Mouse (Mus musculus): ENCODE measurements around the gene Igll1. TPM values are rescaled to one million over a fixed set of nuclear protein-coding genes. Genes with fewer than 3 reads are reported as not detected.
"Not testable (repeated sequence)": the region's sequence is repeated elsewhere in the genome, so short reads cannot be mapped to it uniquely, and the experiment has no call there.

Gene Igll1
- polyA plus RNA-seq (2017; shearing (Covaris generic)): not detected

DNA sequence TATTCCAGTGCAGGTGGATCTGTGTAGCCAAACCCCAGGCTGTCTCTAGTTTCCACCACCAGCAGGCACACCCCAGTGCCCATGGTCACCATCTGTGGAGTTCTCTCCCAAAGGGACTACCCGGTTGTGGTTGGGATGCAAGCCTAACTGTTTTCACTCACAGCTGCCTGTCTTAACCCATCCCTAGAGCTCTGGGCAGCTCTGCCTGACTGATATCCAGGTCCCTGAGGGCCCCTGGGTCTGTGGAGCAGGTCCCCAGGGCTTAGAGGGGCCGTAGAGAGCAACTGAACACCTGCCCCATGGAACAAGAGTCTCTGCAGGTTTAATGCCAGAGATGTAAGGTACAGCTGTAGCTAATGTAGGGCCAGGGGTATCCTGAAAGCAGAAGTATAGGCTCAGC is at the start of gene Igll1:
Gene Igll1 (minus strand): TSS at position 8 of the 400 bp plus-strand sequence.
- ATAC-seq: no peak

DNA sequence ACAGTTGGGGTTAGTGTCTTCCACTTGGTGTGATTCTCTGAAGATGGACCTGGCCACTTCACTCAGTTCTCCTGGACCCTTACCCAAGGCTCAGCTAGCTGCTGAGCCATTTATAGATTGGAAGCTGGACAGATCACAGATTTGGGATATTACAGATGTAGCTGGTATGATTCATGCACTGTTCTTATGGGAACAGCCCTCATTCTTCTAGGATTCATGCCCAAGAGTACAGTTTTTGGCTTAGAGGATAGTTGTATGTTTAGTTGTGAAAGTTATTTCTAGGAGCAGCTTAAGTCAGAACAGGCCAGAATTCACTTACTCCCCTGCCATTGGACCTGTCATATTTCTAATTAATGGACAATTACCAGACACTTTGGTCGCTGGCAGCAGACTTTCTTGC is 49.7 kb upstream of the Igll1 start:
- ATAC-seq: no peak

DNA sequence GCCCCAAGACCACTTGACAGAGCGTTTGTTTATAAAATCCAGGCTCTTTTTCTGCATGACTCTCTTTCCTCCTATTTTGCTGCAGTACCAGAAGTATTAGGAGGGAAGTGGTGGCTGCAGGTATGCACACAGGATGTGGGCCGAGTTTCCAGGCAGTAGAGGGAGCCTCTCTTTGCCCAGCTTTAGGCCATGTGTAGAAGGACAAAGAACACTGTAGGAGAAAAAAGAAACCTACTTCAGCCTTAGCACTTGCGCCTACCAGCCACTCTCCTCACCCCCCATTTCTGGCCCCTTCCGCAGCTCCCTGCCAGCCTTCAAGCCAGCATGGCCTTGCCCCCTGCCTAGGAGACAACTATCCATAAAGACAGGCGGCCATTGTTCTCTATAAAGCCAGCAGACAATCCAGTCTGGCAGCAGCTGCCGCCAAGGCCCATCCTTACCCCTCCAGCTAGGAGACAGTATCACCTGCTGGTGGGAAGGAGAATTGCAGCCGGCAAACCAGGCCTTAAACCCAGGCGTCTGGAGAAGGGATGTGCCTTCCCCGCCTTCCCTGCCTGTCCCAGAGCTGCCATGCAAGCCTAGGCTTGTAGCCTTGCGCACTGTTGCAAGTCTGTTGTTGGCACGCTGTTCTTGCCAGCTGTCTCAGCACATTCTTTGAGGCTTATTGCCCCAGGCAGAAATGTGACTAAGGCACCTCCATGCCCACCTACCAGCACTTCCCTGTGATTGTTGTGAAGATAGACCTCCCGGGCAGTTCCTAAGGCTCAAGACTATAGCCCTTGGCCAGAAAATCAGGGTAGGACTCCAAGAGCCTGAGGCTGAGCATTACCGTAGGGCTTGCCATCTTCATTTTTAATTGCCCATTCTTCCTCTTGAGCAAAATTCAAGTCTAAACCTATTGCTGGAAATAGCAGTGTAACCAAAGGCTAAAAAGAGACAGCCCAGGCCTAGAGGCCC is 48.1 kb upstream of the Igll1 start:
- ATAC-seq: peak; percentile 97

DNA sequence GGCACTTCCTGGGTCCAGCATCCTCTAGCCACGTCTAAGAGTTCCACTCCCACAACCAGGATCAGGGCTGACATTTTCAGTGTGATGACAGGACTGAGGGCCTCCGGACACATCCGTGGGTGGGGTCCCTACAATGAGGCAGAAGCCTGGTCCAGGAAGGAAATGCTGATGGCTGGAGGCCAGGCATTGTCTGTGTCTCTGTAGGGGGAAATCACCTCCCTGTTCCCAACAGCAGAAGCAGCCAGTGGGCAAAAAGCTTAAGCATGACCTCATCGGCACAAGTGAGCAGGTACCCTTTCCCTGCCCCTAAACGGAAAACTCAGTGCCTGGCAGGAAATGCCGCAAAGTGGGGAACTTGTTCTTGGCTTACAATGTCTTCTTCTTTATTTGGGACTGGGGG is 44.0 kb upstream of the Igll1 start:
- no peak for ATAC-seq

- ATAC-seq: no peak
Measured at GRCm38 (mm10) chr16:16903188-16903587, 39.4 kb upstream of the Igll1 start.

DNA sequence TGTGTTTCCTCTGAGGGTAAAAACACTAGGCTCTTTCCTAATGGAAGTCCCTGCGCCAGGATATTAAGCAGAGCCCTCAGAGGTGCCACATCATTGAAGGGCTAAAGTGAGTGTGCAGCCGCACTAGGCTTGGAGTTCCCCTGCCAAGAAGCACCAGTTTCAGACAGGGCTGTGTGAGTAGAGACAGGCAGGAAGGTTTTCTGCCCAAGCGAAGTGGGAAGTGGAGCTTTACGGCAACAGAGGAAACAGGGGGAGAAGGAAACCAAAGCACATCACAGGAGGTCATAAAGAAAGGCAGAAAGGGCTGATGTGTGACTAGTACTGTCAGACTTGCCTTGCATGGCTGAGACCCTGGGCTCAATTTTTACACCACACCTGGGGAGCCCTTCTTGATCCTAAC is 38.5 kb upstream of the Igll1 start:
- ATAC-seq: no peak

DNA sequence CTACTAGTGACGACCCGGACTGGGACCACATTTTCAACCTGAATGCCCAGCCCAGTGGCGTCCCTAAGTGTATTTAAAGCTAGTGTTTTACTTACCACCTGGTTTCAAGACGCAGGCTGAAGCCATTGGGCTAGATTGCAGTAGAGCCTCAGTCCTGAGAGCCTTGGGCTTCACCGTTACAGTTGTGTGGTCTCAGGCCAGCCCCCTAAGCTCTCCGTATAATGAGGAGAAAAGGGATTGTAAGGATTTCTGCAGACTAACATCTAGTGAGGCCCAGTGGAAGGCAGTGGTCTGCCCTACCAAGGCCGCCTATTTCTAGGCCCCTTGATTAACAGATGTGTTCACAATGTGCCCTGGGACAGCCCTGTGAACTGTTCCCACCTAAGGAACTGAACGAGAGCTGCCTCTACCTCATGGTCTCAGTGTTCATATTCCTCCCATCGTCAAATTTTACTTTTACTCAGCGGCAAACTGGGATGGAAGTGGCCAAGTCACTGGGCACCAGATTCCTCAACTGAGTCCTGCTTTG is 33.3 kb upstream of the Igll1 start:
- ATAC-seq: no peak

- peak; percentile 97 for ATAC-seq
Measured at GRCm38 (mm10) chr16:16896382-16897055, 32.7 kb upstream of the Igll1 start, which contains the start of gene Ppm1f. TSS of gene Ppm1f (plus strand) at chr16:16896469.

DNA sequence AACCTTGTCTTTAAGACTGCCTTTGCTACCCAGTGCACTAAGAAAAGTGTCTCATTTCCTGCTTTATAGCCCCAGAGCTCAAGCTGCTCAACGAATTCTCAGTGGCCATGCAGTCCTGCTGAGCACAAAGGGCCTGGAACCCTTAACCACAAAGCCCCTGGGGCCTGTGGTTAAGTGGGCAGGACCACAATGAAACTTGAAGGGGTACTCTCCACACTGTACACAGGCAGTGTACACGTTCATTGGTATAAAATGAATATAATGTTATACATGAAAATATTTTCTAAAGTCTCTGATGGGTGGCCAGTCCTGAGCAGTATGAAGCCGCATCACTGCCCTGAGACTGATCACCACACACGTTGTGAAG is 32.2 kb upstream of the Igll1 start:
- peak; percentile 16 for ATAC-seq

DNA sequence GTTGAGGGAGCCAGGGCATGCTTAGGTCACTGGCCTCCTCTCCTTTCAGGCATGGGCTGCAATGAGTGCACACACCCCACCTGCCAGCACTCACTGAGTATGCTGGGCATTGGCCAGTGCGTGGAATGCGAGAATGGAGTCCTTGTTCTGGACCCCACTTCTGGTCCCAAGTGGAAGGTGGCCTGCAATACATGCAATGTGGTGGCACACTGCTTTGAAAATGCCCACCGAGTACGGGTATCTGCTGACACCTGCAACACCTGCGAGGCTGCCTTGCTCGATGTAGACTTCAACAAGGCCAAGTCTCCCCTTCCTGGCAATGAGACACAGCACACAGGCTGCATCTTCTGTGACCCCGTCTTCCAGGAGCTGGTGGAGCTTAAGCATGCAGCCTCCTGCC is 28.6 kb upstream of the Igll1 start:
- no peak for ATAC-seq

DNA sequence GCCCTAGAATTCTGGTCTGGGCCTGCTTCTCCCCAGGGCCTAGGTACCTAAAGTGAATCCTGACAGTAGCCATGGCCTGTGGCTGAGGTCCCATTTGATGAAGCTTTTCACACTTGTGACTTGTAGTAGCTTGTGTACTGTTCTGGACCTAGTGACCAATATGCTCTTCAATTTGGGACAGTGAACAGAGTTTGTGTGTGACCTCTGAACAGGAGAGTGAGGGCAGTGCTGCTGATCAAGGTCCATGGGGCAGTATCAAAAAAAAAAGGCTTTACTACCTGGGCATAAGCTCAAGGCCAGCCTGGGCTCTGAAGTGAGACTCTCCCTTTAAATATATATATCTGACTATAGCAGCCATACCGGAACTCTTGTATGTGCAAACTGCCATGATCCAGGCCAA is 24.6 kb upstream of the Igll1 start:
- ATAC-seq: no peak

DNA sequence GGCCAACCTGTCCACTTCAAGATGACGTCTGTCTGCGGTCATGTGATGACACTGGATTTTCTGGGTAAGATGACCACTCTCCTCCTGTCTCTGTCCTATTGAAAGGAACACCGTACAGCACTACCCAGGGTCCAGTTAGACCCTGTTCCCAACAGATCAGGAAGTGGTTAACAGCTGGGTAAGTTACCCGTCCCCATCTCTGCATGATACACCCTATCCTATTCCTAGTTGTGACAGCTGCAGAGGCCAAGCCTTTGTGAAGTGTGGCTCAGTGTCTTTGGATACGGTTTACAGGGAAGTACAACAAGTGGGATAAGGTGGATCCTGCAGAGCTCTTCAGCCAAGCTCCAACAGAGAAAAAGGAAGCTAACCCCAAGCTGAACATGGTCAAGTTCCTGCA is 15.2 kb upstream of the Igll1 start:
- no peak for ATAC-seq

- ATAC-seq: peak; percentile 95
Measured at GRCm38 (mm10) chr16:16870617-16871331, 7.0 kb upstream of the Igll1 start, which contains the start of the genes Top3b and Vpreb1. TSS of gene Top3b (plus strand) at chr16:16870736. TSS of gene Vpreb1 (minus strand) at chr16:16870843.

DNA sequence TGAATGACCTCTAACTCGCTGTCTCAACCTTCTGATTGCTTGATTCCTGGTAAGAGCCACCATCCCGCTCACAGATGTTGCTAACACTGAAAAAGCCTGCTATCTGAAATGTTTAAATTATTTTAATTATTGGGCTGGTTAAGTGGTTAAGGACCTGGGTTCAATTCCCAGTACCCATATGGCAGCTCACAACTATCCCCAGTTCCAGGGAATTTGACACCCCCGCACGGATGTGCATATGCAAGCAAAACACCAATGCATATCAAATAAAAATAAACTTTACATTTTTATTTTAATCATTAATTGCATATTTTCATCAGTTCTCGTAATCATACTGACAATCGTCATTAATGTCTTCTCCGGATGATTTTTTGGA is 6.4 kb upstream of the Igll1 start:
- no peak for ATAC-seq

DNA sequence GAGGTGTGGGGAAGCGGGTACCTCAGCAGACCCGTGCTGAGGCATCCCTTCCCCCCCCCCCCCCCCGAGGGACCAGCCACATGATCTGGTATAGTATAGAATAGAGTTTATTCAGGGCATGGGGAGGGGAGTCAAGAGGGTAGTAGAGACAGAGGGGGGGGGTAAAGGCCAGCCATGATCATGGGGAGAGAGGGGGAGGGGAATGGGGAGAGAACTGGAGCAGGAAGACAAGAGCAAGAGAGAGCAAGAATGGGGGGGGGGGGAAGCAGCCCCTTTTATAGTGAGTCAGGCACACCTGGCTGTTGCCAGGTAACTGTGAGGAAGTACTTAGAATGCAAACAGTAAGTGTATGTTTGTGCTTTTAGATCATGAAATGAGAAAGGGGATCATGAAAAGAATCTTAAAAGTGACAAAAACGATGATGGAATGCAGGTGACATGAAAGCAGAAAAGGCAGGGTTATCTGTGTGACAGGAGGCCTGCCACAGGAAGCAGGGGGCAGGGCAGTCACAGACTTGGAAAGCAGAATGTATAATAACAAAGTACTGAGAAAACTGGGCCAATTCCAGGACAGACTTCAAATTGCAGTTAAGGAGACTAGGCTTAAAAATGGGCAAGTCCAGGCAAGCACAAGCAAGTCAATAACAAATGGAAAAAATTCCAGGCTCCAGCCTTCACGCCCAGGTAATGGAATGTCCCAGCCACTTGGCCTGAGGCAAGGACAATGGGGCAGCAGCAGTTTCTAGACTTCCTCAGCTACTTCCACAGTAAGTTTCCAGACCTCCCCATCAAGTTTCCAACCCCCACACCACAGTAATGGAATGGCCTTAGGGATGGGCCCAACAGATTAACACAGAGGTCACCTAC is 2.1 kb upstream of the Igll1 start:
- no peak for ATAC-seq

DNA sequence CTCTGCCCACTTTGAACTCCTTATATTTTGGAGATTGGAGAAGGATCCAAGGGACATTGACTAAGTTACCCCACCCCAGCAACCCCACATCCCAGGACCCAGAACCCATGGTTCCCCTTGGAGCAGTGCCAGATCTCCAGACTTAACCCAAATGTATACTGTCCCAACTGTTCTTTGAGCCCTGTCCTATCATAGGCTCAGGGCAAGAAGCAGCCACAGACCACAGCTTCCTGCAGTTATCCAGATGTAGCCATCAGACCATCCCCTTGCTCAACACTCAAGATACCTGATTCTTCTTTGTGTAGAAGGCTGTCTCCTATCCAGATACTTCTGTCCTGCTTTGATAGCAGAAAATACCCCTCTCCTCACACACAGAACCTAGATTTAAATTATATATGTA is 1.4 kb upstream of the Igll1 start:
- ATAC-seq: no peak

GRCm38 (mm10) chr16:16862288-16862687 is 1.5 kb downstream of the Igll1 start:
- ATAC-seq: no peak

DNA sequence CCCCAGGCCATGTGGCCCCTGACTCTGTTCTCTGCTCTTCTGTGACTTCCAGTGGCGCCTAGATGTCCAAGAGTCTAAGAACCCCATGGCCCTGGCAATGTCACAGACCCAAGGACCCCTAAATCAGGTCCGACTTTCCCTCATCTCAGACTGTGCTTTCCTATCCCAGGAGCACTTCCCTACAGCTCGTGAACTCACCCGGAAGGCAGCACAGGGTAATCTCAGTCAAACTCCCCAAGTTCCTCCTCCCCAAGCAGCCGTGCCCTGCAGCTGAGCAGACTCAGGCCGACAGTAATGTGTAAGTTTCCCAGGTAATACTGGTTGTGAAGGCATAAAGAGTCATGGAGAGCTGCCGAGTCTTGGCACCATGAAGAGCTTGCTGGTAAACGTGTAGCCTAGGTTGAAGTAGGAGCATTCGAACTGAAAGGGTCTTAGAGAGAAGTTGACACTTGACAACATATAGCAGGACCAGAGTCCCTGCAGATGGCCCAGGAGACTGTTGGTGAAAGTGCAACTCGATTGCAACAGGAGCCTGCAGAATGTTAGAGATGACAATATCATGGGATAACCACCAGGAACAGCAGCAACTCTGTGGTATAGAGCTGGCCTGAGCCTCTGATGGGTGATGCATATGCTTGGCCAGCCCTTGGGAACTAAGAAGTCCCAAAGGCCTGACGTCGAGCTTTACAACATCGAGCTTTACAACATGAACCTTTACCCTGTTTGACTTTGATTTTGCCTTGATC is 6.9 kb downstream of the Igll1 start:
- ATAC-seq: no peak

GRCm38 (mm10) chr16:16856054-16856453 is 7.7 kb downstream of the Igll1 start:
- not testable (repeated sequence) for ATAC-seq

DNA sequence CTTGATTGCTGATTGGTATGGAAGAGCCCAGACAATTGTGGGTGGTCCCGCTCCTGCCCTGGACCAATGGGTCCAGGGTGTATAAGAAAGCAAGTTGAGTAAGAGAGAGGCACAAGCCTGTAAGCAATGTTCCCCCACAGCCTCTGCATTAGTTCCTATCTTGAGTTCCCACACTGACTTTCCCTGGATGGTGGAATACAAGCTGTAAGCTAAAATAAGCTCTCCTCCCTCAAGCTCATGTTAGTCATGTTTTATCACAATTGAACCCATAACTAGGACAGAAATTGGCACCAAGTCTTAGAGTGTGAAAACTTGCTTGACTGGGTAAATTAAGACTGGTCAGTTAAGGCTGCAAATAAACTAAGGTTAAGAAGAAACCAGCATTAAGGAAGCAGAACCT is 8.2 kb downstream of the Igll1 start:
- ATAC-seq: no peak

GRCm38 (mm10) chr16:16854836-16855235 is 8.9 kb downstream of the Igll1 start:
- ATAC-seq: peak; percentile 84

Data from CD4-positive, CD25-positive, alpha-beta regulatory T cell, adult 4 months (primary cell).